Mouse (Mus musculus) neural tube, postnatal 0 days (tissue): Measurements from ENCODE around the gene Ccdc167. TPM values are rescaled to one million over a fixed set of nuclear protein-coding genes. Genes with fewer than 3 reads are reported as not detected.

ENCODE experiments used
- polyA plus RNA-seq: library from polyadenylated mRNA; unstranded; fragments of >200 nt; fragmentation: Nextera tagmentation; extraction: Ambion mirVana; gene quantifications from 2 replicates; pipeline ENCODE4 v1.2.1, GENCODE M21; 2015

Ccdc167 gene
- 10.5 and 11.9 TPM in 2 replicates for polyA plus RNA-seq

DNA sequence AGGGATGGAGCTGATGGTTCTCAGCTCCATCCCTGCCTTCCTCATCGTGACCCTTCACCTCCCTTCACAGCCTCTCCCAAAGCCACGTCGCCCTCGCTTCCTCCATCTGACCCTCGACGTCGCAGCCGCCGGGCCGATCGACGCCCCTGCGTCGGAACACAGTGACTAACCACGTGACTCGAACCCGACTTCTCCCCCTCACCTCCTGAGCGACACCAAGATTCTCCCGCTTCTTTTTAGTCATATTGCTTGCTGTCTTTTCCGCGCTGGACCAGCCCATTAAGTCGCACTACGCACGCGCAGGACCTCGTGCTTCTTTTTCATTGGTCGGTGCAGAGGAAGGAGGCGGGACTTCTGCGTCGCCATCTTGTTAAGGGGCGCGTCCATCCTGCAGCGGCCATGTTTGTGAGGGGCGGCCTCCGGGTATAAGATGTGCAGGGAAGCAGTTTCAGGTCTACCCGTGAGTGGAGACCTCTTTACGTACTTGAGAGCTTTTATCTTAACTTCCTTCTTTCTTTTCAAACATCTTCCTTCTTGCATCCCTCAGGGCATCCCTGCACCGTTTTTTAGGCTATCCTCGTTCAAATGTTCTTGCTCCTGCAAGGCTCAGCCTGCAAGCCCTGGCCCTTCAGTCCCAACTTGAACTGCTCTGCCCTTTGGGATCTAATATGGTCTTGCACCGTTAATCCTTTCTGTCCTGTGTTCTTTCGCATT is at the start of gene Ccdc167:
TSS of gene Ccdc167 (minus strand) at position 313 of the 714 bp plus-strand sequence.

DNA sequence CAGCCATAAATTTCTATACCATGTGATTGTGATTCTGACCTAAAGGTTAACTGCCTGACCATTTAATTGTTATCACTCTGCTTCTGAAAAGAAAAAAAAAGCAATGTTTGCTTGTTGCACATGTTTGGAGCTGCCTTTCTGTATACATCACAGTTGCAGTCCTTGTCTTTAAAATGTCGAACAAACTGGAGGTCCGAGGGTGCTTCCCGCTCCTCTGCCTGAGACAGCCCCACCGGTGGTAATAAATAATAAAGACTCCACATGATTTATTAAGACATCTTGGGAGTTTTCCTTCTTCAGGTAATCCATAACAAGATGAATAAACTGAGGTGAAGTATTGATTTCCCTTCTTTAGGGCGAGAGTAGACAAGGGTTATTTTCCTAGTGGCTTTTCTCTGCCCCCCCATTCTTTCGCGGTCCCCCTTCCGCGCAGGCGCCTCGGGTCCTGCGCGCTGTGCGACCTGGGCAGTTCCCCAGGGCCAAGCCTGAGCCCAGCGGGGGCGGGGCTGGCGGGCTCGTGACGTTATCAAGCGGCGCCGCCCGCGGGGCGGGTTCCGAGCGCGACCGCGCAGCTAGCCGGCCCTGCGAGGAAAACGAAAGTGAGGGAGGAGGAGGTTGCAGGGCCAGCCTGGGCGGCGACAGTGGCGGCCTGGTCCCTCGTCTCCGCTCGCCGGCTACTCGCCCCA is 56.6 kb downstream of the Ccdc167 start, which contains the start of gene Cmtr1:
TSS of gene Cmtr1 (plus strand) at position 520 of the 686 bp plus-strand sequence.

Other genes starting within 250 kb of the Ccdc167 start
- gene Pim1, start 226.3 kb downstream of the Ccdc167 start, polyA plus RNA-seq = 8.4 and 8.5 TPM in 2 replicates
- not detected in 2 replicates for gene Gm17657, start 167.4 kb downstream of the Ccdc167 start, polyA plus RNA-seq
- 21.8 and 24.0 TPM in 2 replicates for gene Tbc1d22b, start 167.3 kb downstream of the Ccdc167 start, polyA plus RNA-seq
- gene Tmem217, start 164.7 kb downstream of the Ccdc167 start, polyA plus RNA-seq = 0.74 and 1.2 TPM in 2 replicates
- 59.9 and 64.7 TPM in 2 replicates for gene Rnf8, start 102.3 kb downstream of the Ccdc167 start, polyA plus RNA-seq
- 1.1 and 2.0 TPM in 2 replicates for gene Gm28043, start 102.2 kb downstream of the Ccdc167 start, polyA plus RNA-seq
- gene Cmtr1, start 56.4 kb downstream of the Ccdc167 start, polyA plus RNA-seq = 88.5 and 101 TPM in 2 replicates